Mouse (Mus musculus): ENCODE data around the gene Mfsd2a.
A peak's percentile ranks its signal among the peaks of the same experiment; 100 is the strongest.

The Mfsd2a gene

GRCm38 (mm10) chr4:122978850-122979249, 17.9 kb upstream of the Mfsd2a start:
- no peak for DNase-seq (ENCODE audit: low spot score in 2 of 2)

- no peak for DNase-seq (ENCODE audit: low spot score in 2 of 2)
These were observed 15.9 kb upstream of the Mfsd2a start for GRCm38 (mm10) chr4:122976885-122977284.

- DNase-seq (ENCODE audit: low spot score in 2 of 2) = no peak
These were observed 14.1 kb upstream of the Mfsd2a start for GRCm38 (mm10) chr4:122974976-122975520.

GRCm38 (mm10) chr4:122972056-122972455, 11.1 kb upstream of the Mfsd2a start:
- DNase-seq (ENCODE audit: low spot score in 2 of 2) = no peak

DNA sequence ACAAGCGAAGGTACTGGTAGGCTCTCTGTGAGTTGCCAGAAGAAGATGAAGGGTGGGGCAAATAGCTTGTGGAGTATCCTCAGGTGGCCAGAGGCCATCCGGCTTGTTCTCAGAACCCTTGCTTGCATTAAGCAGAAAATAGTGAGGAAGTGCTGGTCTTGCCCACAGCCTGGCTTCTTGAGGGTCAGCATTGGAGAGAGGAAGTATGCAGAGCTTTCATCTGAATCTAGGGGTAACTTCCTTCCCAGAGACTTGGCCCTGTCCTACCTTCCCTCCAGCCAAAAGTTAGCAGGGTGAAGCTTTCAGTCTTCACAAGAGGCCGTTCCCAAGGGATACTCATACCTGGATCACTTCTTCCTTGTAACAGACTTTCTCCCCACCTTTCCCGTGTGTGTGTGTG, 10.7 kb upstream of the Mfsd2a start:
- DNase-seq (ENCODE audit: low spot score in 2 of 2) = no peak

DNA sequence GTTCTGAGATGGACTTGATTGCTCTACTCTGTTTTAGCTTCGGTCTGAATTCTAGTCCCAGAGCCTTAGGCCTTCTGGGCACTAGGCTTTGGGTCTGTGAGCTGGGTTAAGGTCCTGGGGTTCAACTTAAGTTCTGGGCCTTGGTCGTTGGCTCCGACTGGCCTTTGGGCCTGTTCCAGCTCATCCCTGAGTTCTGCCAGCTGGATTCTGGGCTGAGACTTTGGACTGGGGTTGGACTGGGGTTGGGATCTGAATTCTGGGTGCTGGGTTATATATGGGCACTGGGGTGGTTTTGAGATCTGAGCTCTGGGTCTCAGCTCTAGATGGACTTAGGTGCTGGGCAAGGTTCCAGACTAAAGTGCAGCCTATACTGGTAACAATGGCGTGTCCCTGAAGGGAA, 10.2 kb upstream of the Mfsd2a start:
- no peak for DNase-seq (ENCODE audit: low spot score in 2 of 2)

- no peak for DNase-seq (ENCODE audit: low spot score in 2 of 2)
These were observed 7.1 kb upstream of the Mfsd2a start for GRCm38 (mm10) chr4:122968106-122968505.

DNA sequence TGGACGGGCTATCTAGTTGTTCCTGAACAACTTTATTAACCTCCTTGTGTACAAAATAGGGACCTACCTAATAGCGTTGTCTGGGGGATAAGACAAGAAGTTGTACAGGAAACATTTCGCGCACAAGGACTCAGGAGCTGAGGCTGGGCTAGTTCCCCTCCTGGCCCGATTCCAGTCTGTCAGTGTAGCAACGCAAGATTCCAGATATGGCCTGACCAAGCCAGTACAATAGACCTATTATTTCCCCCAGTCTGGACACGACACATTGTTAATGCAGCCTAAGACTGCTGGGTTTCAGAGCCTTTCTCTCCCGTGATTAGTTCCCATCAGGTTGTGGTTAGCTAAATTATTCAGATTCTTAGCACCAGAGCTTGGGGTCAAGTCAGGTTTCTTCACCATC, 1.8 kb upstream of the Mfsd2a start:
- DNase-seq (ENCODE audit: low spot score in 2 of 2) = no peak

DNA sequence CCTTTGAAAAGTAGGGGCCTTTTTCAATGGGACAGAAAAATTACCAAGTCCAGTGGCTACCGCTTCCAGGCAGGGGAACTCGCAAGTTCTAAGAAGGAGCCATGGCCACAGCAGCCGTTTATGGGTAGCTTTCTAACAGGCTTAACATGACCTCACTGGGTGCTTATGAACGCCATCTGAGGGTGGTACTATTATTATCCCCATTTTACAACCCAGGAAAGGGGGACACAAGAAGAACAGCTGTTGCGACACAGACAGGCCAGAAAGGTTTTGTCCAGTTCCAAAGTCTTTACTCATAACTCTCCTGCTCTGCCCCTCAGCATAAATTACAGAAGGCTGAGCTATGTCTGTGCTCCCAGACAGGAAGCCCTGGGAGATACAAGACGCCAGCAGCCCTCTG, 601 bp upstream of the Mfsd2a start:
- DNase-seq (ENCODE audit: low spot score in 2 of 2) = no peak

DNA sequence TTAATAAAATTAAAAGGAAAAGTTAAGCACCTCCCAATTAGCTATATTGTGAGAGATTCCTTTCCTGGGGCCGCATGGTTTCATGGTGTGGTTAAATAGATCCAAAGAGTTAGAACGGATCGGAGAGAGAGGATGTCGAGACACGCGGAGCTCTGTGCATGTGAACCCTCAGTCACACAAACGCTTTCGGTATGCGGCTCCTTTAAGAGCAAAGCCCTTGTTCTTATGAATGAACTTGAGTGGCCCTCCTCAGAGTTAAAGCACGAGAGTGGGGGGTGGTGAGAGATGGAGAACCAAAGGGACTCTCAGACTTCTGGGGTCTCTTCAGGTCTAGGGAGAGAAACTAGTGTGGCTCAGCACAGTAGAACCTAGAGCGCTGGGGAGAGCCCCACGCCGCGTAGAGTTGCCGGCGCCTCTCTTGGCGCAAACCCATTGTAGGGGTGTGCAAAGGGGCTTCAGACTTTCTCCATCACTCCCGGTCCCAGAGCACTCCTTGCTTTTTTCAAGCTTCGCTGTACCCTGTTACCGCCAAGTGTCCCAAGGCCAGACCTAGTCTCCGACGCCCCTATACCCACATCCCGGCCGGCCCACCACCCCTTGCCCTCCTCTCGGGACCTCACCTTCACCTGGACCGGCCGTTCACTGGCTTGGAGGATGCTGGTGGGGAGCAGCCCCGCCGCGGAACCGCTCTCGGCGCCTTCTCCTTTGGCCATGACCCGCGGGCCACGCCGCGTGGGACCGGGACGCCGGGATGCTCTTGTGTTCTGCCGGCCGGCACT, 478 bp downstream of the Mfsd2a start:
- DNase-seq (ENCODE audit: low spot score in 2 of 2) = peak in 1 of 2 experiments; percentile 17

- no peak for DNase-seq (ENCODE audit: low spot score in 2 of 2)
These were observed 1.2 kb downstream of the Mfsd2a start for GRCm38 (mm10) chr4:122959816-122960215.

- DNase-seq (ENCODE audit: low spot score in 2 of 2) = peak; percentile 50 to 54
These were observed 2.4 kb downstream of the Mfsd2a start for GRCm38 (mm10) chr4:122958491-122959031.

- DNase-seq (ENCODE audit: low spot score in 2 of 2) = no peak
These were observed 4.7 kb downstream of the Mfsd2a start for GRCm38 (mm10) chr4:122956301-122956700.

- DNase-seq (ENCODE audit: low spot score in 2 of 2) = peak; percentile 83 to 84
These were observed 5.4 kb downstream of the Mfsd2a start for GRCm38 (mm10) chr4:122955412-122956136.

DNA sequence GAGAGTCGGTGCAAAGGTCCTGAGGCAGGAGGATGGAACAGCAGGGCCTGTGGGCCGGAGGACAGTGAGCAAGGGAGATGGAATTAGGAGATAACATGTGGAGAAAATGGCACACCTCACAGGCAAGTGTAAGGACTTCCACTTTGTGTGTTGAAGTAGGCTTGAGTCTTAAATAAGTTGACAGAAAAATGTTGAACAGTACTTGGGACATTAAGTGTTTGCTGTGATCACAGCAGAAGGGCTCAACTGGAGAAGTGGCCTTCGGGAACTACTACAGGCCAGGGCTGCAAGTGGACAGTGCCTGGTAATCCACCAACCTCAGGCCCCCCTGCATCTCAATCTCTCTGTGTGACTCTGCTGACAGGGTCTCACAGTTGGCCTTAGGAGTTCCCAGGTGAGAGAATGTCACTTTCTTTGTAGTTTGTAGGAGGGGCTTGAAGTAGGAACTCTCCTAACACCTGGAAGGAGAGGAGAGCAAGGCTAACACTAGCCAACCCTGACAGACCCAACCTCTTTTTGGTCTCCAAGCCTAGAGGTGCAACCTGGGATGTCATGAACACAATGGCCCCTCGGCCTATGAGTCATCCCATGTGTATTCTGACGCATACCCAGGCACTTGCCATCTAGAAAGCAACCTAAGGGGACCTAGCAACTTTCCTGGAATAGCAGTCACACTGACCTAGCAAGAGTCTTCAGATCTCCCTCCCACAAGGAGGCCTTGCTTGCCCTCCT, 6.1 kb downstream of the Mfsd2a start:
- no peak for DNase-seq (ENCODE audit: low spot score in 2 of 2)

DNA sequence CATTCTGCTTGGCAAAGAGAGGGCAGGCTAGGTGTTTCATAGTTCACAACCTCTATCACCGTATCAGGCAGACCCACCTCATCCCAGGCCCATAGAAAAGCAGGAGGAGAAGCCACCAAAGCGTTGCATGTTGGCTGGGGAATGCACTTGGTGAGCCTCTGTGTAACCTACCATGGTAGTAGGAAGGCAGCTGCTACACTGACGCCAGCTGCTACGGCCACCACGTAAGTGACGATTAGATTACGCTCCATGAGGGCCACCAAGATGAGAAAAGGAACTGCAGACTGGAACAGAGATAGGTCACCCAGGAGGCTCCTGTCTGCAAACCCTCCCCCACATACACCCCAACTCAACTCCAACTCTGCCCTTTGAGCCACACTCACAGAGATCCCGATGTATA, 11.9 kb downstream of the Mfsd2a start:
- no peak for DNase-seq (ENCODE audit: low spot score in 2 of 2)

GRCm38 (mm10) chr4:122947223-122947622, 13.8 kb downstream of the Mfsd2a start:
- no peak for DNase-seq (ENCODE audit: low spot score in 2 of 2)

DNA sequence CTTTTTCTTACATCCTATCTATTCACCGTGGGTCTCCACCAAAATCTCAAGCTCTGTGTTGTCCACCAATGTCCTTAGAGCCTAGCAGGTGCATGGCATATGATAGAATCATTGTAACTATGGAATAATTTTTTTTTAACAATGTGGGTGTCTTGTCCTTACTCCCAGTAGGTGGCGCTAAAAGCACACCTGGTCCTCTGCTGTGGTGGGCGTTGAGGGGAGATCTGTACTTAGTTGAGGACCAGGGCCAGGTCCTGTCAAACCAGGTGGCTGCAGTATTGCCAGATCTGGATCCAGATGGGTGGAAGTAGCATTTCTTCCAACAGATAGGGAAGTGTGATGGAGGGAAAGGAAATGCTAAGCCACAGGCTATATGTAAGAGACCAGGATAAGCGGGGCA, 16.6 kb downstream of the Mfsd2a start:
- DNase-seq (ENCODE audit: low spot score in 2 of 2) = no peak

GRCm38 (mm10) chr4:122939048-122939796, 21.8 kb downstream of the Mfsd2a start:
- no peak for DNase-seq (ENCODE audit: low spot score in 2 of 2)

- DNase-seq (ENCODE audit: low spot score in 2 of 2) = no peak
These were observed 23.5 kb downstream of the Mfsd2a start for GRCm38 (mm10) chr4:122937489-122937888.

DNA sequence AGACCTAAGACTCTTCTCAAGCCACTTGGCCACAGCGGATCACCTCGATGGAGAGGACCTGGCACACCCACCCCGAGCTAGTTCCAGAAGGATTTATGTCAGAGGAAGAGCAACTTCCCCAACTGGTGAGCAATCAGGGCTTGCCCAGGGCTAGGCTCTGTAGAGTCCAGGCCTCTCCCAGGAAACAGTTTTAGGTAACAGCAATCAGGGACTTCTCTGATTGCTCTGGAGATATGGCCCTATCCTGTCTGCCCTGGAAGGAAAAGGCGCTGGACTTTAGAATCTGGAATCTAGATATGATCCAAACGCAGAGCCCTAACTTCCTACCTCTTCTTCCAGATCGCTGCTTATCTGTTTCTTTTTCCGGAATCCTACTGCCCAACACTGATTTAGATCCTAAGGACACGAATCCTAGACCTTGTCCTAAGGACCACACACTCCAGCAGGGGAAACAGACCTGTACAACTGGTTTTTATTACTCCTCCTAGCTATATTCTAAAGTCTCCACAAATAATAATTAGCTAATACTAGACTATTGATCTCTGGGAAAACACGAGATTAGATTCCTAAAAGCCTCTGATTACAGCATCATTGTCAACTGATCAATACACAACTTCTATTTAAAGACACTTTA, 25.4 kb downstream of the Mfsd2a start:
- no peak for DNase-seq (ENCODE audit: low spot score in 2 of 2)
